Mouse (Mus musculus) lung, postnatal 0 days (tissue): ENCODE measurements around the gene Abcd4.

Experiments used
- CTCF ChIP-seq: IDR thresholded peaks from 2 replicates; pipeline ENCODE4 v1.5.1; 2016; ENCODE audit warnings: antibody characterized with exemption, mild to moderate bottlenecking
- EP300 ChIP-seq: IDR thresholded peaks from 2 replicates; pipeline ENCODE4 v1.6.1; 2016; ENCODE audit warnings: antibody characterized with exemption, mild to moderate bottlenecking, control low read depth

- TF ChIP-seq CTCF (peak; percentile 29), EP300 (no peak)
These were observed 54.7 kb downstream of the Abcd4 start for GRCm38 (mm10) chr12:84562558-84562957.
